Mouse (Mus musculus) ovary, postnatal 36 days (tissue): Measurements from ENCODE around the gene Pafah1b2.
A peak's percentile ranks its signal among the peaks of the same experiment; 100 is the strongest.

Experiments used
- DNase-seq: peaks from one replicate; pipeline ENCODE4 v3.0.0; 2022; ENCODE audit warnings: low spot score, mixed read lengths

Pafah1b2 gene

DNA sequence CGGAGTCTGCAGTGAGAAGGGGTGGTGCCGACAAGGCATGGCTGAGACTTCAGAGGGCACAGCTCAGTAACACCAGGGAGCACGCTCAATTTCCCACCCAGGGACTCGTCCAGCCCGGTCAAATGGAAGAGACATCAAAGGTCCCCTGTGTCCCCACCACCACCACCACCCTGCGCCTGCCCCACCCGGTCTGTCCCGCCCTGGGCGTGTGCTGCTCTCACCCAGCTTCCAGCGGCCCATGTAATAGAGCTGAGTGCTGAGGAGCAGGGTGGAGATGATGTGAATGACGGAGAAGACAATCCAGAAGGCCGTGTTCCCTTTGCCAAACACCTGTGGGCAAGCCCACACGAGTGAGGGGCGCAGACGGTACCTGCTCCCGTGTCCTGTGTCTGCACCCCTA is 70.0 kb downstream of the Pafah1b2 start:
- DNase-seq = no peak

DNA sequence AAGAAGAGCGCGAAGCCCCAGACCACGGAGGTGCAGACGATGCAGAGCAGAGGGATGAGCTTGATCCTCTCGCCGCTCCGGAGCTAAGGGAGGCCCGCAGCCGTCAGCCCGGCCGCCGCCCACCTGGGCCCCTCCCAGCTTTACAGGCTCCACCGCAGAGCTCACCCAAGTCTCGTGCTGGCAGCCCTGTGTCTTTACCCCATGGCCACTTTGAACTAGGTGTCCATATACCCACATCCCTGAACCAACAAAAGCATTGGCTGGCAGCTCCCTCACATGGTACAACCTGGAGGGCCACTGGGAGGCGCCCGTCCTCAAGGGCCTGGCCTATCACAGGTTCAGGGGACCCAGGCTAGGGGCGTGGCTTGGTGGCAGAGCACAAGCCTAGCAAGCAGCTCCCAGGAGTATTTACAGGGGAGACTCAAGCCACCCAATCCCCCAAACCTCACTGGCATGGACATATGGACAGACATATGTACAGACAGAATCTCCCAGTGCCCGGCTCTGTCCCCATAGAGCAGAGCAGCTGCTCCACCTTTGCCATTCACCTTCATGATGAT is 71.1 kb downstream of the Pafah1b2 start:
- DNase-seq = no peak

DNA sequence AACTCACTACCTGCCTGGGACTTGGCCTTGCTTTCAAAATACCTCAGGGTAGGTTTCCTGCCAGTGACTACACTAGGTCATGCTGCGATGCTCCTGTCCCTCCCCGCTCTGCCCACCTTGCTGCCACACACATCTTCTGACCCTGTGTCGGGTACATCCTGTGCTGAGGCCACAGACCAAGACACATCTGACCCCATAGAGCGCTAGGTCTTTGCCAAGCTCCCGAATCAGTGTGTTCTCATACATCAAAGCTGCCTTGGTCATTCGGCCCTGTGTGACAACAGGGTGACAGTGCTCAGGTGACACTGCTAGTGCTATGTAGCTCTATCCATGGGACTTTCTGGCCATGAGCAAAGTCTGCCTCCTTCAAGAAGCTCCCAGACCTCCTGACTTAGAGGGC is 72.7 kb downstream of the Pafah1b2 start:
- no peak for DNase-seq

DNA sequence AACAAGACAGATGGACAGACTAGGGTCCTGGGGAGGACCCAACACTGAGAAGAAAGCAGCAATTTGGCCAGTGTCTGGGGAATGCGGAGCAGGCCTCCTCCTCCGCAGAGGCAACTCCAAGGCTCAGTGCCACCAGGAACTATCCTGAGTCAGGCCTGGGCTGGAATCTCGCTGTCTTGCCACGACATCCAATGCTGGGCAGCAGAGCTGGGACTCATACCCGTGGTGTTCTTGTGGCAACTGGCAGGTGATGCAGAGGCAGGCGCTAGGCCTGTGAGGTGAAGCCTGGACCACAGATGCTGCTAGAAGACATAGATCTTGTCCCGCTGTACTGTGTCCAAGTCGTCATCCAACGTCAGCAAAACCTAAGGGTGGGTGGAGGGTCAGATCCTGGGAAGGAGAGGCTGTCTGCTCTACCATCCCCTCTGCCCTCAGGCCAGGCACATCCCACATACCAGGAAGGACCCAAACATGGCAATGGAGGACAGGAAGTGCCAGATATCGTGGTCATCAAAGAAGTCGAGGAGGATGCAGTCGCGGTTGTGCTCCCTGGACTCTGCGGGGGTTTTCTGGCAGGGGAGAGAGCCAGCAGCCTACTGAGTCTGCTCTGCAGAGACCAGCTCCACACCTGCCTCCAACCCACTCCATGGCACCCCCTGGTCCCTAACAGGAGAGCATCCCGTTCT is 73.4 kb downstream of the Pafah1b2 start:
- DNase-seq = no peak

DNA sequence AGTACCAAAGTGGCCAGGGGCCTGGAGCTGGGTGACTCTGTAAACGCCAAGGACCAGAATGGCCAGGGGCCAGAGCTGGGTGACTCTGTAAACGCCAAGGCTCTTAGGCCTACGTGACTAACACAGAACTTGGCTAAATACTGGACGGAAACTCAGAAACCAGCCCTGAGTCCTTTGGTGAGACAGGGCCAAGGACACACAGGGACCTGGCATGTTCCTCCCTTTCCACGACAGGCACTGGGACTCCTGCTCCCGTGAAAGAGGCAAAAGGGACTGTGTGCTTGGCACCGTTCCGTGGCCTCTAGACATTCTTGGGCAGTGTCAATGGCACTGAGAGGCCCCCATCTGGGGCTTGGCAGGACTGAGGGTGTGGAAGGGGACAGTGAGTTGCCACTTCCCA is 74.4 kb downstream of the Pafah1b2 start:
- no peak for DNase-seq

DNA sequence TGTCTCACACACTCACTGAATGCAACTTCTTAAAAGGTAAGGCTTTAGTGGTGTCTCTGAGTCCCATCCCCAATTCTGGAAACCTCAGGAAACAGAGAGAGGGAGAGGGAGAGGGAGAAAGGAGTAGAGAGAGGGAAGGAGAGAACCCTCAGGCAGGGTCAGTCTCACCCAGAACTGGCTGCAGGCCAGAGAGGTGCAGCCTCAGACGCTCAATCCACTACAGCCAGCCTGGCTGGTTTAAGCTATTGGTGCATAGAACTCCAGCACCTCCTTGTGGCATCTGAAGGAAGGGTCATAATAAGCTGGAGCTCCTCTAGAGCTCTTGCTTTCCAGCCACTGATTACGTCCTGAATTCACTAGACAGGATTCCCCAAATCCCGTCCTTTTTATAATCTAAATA is 75.6 kb downstream of the Pafah1b2 start:
- DNase-seq = peak; percentile 66

DNA sequence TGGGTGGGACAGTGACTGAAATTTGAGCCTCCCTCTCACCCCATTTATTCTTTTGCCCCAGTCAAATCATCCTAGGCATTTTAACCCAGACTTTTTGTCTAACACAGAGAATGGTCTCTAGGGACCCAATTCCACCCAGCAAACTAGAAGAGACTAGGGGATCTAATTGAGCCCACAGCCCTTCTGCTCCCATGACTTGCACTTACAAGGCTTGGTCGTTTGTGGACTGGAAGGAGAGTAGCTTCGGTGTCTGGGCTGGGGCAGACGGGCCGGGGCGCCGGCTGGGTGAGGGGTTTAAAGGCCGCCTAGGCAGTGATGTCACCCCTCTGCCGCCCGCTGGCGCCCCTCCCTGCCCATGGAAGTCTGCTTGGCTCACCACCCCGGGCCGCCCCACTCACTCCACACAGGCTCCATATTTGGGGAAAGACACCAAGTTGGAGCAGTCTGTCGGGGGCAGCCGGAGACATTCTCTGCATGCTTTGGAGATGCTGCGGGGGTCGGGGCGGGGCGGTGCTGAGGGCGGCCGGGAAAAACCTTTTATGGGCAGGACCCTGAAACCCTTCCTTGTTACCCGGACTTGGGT is 76.8 kb downstream of the Pafah1b2 start, which contains the start of gene Tagln:
Gene Tagln, minus strand, starts transcription at position 431 of the 583 bp plus-strand sequence.
- peak; percentile 44 for DNase-seq

DNA sequence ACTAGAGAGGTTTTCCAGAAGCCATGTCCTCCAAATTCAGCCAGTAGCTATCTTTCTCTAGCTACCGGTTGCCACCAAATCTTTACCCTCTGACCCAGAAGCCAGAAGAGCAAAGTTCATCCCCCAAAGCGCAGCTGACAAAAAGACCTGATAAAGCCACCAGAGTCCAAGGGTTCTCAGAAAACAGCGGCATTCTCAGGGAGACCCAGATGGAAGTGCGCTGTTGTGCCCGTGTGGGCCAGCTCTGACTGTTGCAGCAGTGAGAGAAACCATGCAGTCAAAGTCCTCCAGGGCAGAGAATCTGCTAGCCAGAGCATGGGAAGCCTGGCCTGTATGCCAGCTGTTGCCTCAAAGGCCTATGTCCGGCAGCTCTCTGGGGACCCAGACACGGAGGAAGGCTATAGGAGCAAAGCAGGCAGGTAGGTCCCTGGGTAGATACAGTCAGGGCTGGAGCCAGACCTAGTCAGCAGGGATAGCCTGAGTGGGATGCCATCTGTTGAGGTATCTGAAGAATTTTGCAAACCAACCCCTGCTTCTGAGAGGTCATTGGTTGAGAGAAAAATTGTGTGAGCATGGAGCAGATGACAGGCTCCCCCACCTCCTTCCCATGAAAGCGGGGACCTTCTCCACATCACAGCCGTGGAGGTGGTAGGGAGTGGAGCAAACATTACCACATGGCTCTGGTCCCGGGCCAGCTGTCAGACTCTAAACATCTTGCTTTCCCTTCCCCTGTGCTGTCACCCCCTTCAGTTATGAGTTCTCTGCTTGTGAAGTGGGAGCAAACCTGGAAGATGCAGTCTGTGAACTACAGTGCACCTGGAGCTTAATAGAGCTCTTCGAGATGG is 79.7 kb downstream of the Pafah1b2 start:
- DNase-seq = peak; percentile 6

DNA sequence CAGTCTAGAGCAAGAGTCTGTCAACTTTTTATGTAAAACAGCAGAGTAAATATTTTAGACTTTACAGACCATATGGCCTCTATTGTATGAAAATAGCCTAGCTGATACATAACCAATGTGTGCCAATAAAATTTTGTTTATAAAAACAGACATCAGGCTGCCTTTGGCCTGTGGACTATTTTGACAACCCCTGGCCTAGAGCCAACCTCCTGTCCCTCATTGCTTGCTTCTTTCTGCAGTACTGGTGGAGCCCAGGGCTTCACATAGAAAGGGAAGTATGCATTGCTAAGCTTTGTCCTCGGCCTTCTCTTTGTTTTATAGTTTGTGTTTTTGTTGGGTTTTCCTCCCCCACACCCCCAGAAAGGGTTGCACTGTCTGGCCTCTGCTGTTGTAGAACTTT is 80.5 kb downstream of the Pafah1b2 start:
- DNase-seq = peak; percentile 10

DNA sequence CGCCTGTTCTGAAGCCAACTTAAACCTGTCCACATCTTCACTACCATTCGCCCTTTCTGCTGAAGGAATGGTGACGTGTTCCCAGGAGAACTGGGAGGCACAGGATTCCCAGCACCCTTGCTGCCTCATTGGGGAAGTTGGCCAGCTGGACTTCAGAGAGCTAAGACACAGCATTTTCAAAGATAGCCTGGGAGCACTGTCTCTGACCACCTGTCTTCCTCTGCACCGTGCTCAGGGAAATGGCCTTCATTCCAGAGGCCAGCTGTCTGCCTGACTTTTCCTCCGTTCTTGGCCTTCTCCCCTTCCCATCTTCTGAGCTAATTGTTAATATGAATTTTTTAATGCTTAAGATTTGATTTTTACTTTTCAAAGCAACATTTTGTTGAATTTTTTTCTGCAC is 83.2 kb downstream of the Pafah1b2 start:
- no peak for DNase-seq

DNA sequence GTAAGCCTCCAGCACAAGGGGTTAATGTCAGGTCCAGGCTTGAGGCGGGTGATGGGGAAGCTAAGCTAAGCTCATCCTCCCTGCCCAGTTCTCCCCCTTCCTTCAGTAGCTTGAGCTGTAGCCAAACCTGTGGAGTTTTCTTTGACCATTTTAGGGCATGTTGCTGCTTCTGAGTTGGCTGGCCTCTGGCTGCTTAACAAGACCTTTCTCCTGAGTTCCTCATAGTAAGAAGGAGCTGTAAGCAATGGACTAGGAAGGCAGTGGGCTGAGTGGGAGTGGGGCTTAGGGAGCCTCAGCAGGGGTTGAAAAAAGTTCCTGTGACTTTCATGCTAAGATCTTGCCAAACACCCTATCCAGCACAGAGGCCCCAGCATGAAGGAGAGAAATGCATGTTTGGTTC is 92.6 kb downstream of the Pafah1b2 start:
- DNase-seq = no peak

DNA sequence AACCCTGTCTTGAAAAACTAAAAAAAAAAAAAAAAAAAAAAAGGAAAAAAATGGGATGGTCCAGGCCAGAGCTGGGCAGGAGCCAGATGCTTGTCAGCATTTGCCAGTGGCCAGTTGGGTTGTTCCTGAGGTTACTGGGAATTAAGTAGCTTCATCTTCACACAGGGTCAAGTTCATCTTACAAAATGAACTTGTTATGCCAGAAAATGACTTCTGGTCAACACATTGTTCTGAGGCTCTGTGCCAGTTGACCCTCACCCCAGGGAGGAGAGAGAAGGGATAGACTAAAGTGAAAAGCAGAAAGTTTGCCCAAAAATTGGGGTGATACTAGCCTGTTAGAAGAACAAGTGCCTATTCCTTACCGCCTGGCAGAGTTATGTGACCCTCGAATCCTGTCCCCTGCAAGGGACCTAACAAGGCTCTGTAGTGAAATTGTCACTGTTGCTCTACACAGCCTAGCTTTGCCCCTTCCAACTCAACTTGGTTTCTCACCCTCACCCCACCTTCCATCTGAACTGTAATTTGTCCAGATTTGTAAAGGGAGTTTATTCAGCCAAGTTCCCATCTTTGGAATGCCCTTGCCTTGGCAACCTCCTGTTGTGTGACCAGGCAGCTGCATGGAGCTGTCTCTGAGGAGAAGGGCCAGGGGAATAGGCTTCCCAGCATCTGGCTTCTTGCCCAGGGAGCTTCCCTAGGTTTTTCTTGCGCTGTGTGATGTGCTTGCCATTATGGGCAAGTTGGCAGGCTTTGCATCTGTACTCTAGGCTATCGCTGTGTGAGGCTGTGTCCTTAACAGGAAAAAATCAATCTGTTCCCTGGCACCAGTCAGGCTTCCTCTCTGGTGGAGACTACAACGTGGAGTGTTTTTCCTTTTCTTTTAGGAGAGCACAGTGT is 95.2 kb downstream of the Pafah1b2 start:
- DNase-seq = peak; percentile 52

DNA sequence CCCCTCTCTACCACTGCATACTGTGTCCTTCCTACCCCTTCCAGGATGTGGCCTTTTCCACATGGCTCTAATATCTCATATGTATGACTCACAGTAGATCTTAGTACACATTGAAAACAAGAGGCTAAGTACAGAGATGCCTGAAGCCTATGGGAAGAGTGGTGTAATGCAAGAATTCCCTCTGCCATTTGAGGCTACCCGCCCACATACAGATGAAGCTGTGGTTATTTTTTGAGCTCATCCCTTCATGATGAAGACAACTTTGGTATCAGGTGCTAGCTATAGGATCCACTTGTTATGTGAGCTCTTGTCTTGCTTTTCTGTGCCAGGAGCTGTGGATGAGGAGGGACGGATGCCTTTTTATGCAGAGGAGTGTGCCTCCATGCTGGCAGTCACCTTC is 96.8 kb downstream of the Pafah1b2 start:
- no peak for DNase-seq
